Mouse (Mus musculus) cerebellum, postnatal 4 days (tissue): ENCODE data around the gene Ppp4r3a.

Experiments
- DNase-seq, 2 experiments: peaks; one replicate each; pipeline ENCODE4 v3.0.0; 2022; ENCODE audit warnings: low spot score in 2 of 2, mixed read lengths in 1 of 2

The Ppp4r3a gene

GRCm38 (mm10) chr12:101013078-101013665, 70.3 kb downstream of the Ppp4r3a start:
- DNase-seq: no peak

- DNase-seq: no peak
Measured at GRCm38 (mm10) chr12:101012197-101013077, 71.1 kb downstream of the Ppp4r3a start.

GRCm38 (mm10) chr12:101011017-101011416, 72.5 kb downstream of the Ppp4r3a start:
- no peak for DNase-seq

GRCm38 (mm10) chr12:101010148-101010920, 73.2 kb downstream of the Ppp4r3a start:
- no peak for DNase-seq

- DNase-seq: no peak
Measured at GRCm38 (mm10) chr12:101009225-101009624, 74.3 kb downstream of the Ppp4r3a start.

GRCm38 (mm10) chr12:101008648-101009047, 74.9 kb downstream of the Ppp4r3a start:
- DNase-seq: no peak

GRCm38 (mm10) chr12:101007968-101008481, 75.5 kb downstream of the Ppp4r3a start:
- no peak for DNase-seq

- DNase-seq: no peak
Measured at GRCm38 (mm10) chr12:101007427-101007826, 76.1 kb downstream of the Ppp4r3a start.

- no peak for DNase-seq
Measured at GRCm38 (mm10) chr12:101005665-101006420, 77.7 kb downstream of the Ppp4r3a start.

- DNase-seq: no peak
Measured at GRCm38 (mm10) chr12:101004982-101005381, 78.5 kb downstream of the Ppp4r3a start.

- DNase-seq: no peak
Measured at GRCm38 (mm10) chr12:101002801-101003513, 80.5 kb downstream of the Ppp4r3a start.

GRCm38 (mm10) chr12:100999061-100999954, 84.2 kb downstream of the Ppp4r3a start:
- DNase-seq: no peak

GRCm38 (mm10) chr12:100998564-100998962, 84.9 kb downstream of the Ppp4r3a start:
- DNase-seq: no peak

- no peak for DNase-seq
Measured at GRCm38 (mm10) chr12:100997830-100998563, 85.5 kb downstream of the Ppp4r3a start.

GRCm38 (mm10) chr12:100996378-100996898, 87.1 kb downstream of the Ppp4r3a start:
- DNase-seq: no peak

- DNase-seq: no peak
Measured at GRCm38 (mm10) chr12:100995607-100996377, 87.7 kb downstream of the Ppp4r3a start.

GRCm38 (mm10) chr12:100994140-100995015, 89.1 kb downstream of the Ppp4r3a start:
- DNase-seq: no peak
